In genomic region chr14:53547365-53547764, GRCm38 (mm10) we compare ENCODE assay signal across 7 mouse cellular contexts.
DNase-seq lines count a peak whose midpoint lies in the region; ATAC-seq and TF ChIP-seq lines count a peak whose summit lies in the region.
"Not testable (repeated sequence)": the region's sequence is repeated elsewhere in the genome, so short reads cannot be mapped to it uniquely, and the experiment has no call there.

No protein-coding gene starts in this region.

- H3K9me3 ChIP-seq in ES-Bruce4 (replicated peaks; ENCODE audit: control insufficient read depth, insufficient read depth, low read length, poor library complexity, severe bottlenecking); kidney, postnatal 0 days (replicated peaks; ENCODE audit: low read length): not testable (repeated sequence)

- not testable (repeated sequence) for H3K4me1 ChIP-seq in ES-Bruce4 (ENCODE audit: control insufficient read depth, insufficient read depth, low read length); kidney, postnatal 0 days (replicated peaks; ENCODE audit: insufficient read depth, low read length)

- not testable (repeated sequence) for H3K27ac ChIP-seq in ES-Bruce4 (ENCODE audit: insufficient read depth, low read length); kidney, postnatal 0 days

- not testable (repeated sequence) for TF ChIP-seq POLR2A in ES-Bruce4 (IDR thresholded peaks at IDR 0.05; ENCODE audit: insufficient read depth, low read length)

- peak; percentile 29 for TF ChIP-seq CTCF in ES-Bruce4 (IDR thresholded peaks at IDR 0.05; ENCODE audit: low read depth, low read length)
- peak; percentile 29; the same call in 1 of the 2 replicates for TF ChIP-seq CTCF in kidney, postnatal 0 days (IDR thresholded peaks at IDR 0.05; ENCODE audit: low read depth)

- not testable (repeated sequence) for ATAC-seq in kidney, postnatal 0 days (replicated peaks; ENCODE audit: low FRiP score, low read depth)

- H3K4me3 ChIP-seq in ES-Bruce4 (ENCODE audit: low read depth, low read length); kidney, postnatal 0 days (replicated peaks; ENCODE audit: low read depth, low read length): not testable (repeated sequence)

- not testable (repeated sequence) for H3K27me3 ChIP-seq in ES-Bruce4 (ENCODE audit: control insufficient read depth, insufficient read depth, low read length, poor library complexity, severe bottlenecking); kidney, postnatal 0 days (ENCODE audit: insufficient read depth, low read length)

- H3K36me3 ChIP-seq in ES-Bruce4 (ENCODE audit: control insufficient read depth, insufficient read depth, low read length, poor library complexity, severe bottlenecking); kidney, postnatal 0 days (ENCODE audit: insufficient read depth, low read length): not testable (repeated sequence)

- H3K4me2 ChIP-seq in kidney, postnatal 0 days (ENCODE audit: low read length) = not testable (repeated sequence)

- intact Hi-C loops in left cerebral cortex, postnatal 14 days (cut with DNase I) = not testable (repeated sequence)

- H3K9ac ChIP-seq in ES-Bruce4 (ENCODE audit: low read depth, poor library complexity, severe bottlenecking); kidney, postnatal 0 days (ENCODE audit: low read depth, low read length): not testable (repeated sequence)

- TF ChIP-seq EP300 in ES-Bruce4 (IDR thresholded peaks at IDR 0.05; ENCODE audit: insufficient read depth, low read depth, low read length) = not testable (repeated sequence)

- peak; percentile 53 for DNase-seq in R1 (ENCODE audit: low read depth, low spot score)
- peak; percentile 1 to 4 for DNase-seq in cerebellum, postnatal 10 days
- not testable (repeated sequence) for DNase-seq in kidney, postnatal 0 days (ENCODE audit: low spot score)
- DNase-seq in left cerebral cortex, postnatal 14 days (ENCODE audit: low spot score in 2 of 2) = peak; percentile 13 to 19
- DNase-seq in retina, embryonic 14.5 days (ENCODE audit: low spot score) = peak; percentile 20
- peak; percentile 32 to 49 for DNase-seq in thymus, postnatal 10 days (ENCODE audit: low spot score in 2 of 2)
